Comparison of ENCODE assay signal across 25 mouse cellular contexts in genomic region chr9:63691960-63692359, GRCm38 (mm10).
DNase-seq lines count a peak whose midpoint lies in the region; ATAC-seq lines count a peak whose summit lies in the region.
"Had no signal": no experiment of that assay in that cellular context is flagged by ENCODE, and none has a peak within 500 bp of the region (broad histone marks: within the 10 kb centered on the region; RNA-seq: fewer than 3 reads in every experiment).

No protein-coding gene starts in this region.

- no peaks in the 10 kb centered on the region for H3K27me3 ChIP-seq in heart, embryonic 10.5 days (ENCODE audit: insufficient read depth, poor library complexity, severe bottlenecking)
- no peaks in the 10 kb centered on the region for H3K27me3 ChIP-seq in heart, embryonic 13.5 days (replicated peaks)
- H3K27me3 ChIP-seq in limb, embryonic 13.5 days = no peaks in the 10 kb centered on the region
- no peaks in the 10 kb centered on the region for H3K27me3 ChIP-seq in limb, embryonic 10.5 days (ENCODE audit: low read depth, poor library complexity, severe bottlenecking)
- H3K27me3 ChIP-seq in stomach, embryonic 16.5 days (ENCODE audit: control insufficient read depth, insufficient read depth, low read length) = no peaks in the 10 kb centered on the region
- H3K27me3 ChIP-seq: embryonic facial prominence, embryonic 12.5 days; embryonic facial prominence, embryonic 15.5 days; forebrain, embryonic 12.5 days; forebrain, embryonic 15.5 days; Patski had no signal

- no peak overlapping the region for H3K4me2 ChIP-seq in heart, embryonic 13.5 days
- H3K4me2 ChIP-seq in limb, embryonic 13.5 days (replicated peaks) = no peak overlapping the region
- no peak overlapping the region for H3K4me2 ChIP-seq in stomach, embryonic 16.5 days (ENCODE audit: low read depth, low read length)
- H3K4me2 ChIP-seq: embryonic facial prominence, embryonic 12.5 days; embryonic facial prominence, embryonic 15.5 days; forebrain, embryonic 12.5 days; forebrain, embryonic 15.5 days; hindbrain, embryonic 14.5 days had no signal

- 70% methylated on average over 2 of the region's 2 CpGs for WGBS in heart, embryonic 10.5 days
- WGBS in heart, embryonic 13.5 days = 37% methylated on average over 2 of the region's 2 CpGs
- WGBS in limb, embryonic 13.5 days = 43% methylated on average over 2 of the region's 2 CpGs
- WGBS in limb, embryonic 10.5 days = 87% methylated on average over 2 of the region's 2 CpGs
- WGBS in stomach, embryonic 16.5 days = 50% methylated on average over 2 of the region's 2 CpGs

- no peaks in the 10 kb centered on the region for H3K9me3 ChIP-seq in heart, embryonic 10.5 days
- no peaks in the 10 kb centered on the region for H3K9me3 ChIP-seq in heart, embryonic 13.5 days
- H3K9me3 ChIP-seq in limb, embryonic 13.5 days = no peaks in the 10 kb centered on the region
- no peaks in the 10 kb centered on the region for H3K9me3 ChIP-seq in limb, embryonic 10.5 days (replicated peaks)
- H3K9me3 ChIP-seq in stomach, embryonic 16.5 days (replicated peaks; ENCODE audit: control insufficient read depth, low read length) = no peaks in the 10 kb centered on the region
- H3K9me3 ChIP-seq: embryonic facial prominence, embryonic 15.5 days; forebrain, embryonic 12.5 days; forebrain, embryonic 15.5 days had no signal

- intact Hi-C loops in heart, postnatal 14 days (cut with DNase I) = no loop called here

- 0 out of 2 replicates have a peak overlapping the region, but pooled peaks have one; percentile 2 for H3K27ac ChIP-seq in heart, embryonic 10.5 days
- peak overlapping the region; percentile 21; the same call in 1 of the 2 replicates for H3K27ac ChIP-seq in heart, embryonic 13.5 days (replicated peaks)
- peak overlapping the region; percentile 33; the same call in 1 of the 2 replicates for H3K27ac ChIP-seq in limb, embryonic 13.5 days
- no peak overlapping the region for H3K27ac ChIP-seq in limb, embryonic 10.5 days
- no peak overlapping the region; the same call in 1 of the 2 replicates for H3K27ac ChIP-seq in stomach, embryonic 16.5 days (ENCODE audit: low read length)
- H3K27ac ChIP-seq: embryonic facial prominence, embryonic 12.5 days; embryonic facial prominence, embryonic 15.5 days; forebrain, embryonic 12.5 days; forebrain, embryonic 15.5 days; hindbrain, embryonic 14.5 days; hindbrain, postnatal 0 days had no signal

- no peak overlapping the region for H3K4me3 ChIP-seq in heart, embryonic 10.5 days
- H3K4me3 ChIP-seq in heart, embryonic 13.5 days = no peak overlapping the region
- no peak overlapping the region for H3K4me3 ChIP-seq in limb, embryonic 13.5 days
- no peak overlapping the region for H3K4me3 ChIP-seq in limb, embryonic 10.5 days
- no peak overlapping the region for H3K4me3 ChIP-seq in stomach, embryonic 16.5 days (replicated peaks; ENCODE audit: low read length)
- H3K4me3 ChIP-seq: embryonic facial prominence, embryonic 12.5 days; embryonic facial prominence, embryonic 15.5 days; forebrain, embryonic 12.5 days; forebrain, embryonic 15.5 days had no signal

- no peak for DNase-seq in heart, embryonic 10.5 days (ENCODE audit: low spot score)
- DNase-seq in heart, postnatal 4 days = no peak
- DNase-seq in heart, postnatal 14 days = no peak
- no peak for DNase-seq in limb, embryonic 10.5 days (ENCODE audit: low spot score)
- DNase-seq in cerebellum, postnatal 10 days = no peak
- DNase-seq: adrenal gland, postnatal 10 days; adrenal gland, postnatal 36 days; cerebellum, adult 18-20 months; cerebellum, adult 9-10 months; cerebellum, postnatal 25 days; gastrocnemius, postnatal 25 days; heart, adult 18-20 months; heart, postnatal 10 days had no signal

- ATAC-seq in heart, embryonic 13.5 days (ENCODE audit: extremely low read depth, insufficient number of reproducible peaks, low FRiP score, low TSS enrichment) = no peak
- ATAC-seq in limb, embryonic 13.5 days (ENCODE audit: low FRiP score, low read depth) = no peak
- 0 out of 2 replicates have a peak, but pooled peaks have one; percentile 56 for ATAC-seq in stomach, embryonic 16.5 days (ENCODE audit: insufficient read depth, low FRiP score)
- ATAC-seq: forebrain, embryonic 15.5 days; hindbrain, postnatal 0 days; inflammation-experienced regulatory T-cells, adult 6 months; intestine, embryonic 16.5 days; Patski had no signal

- H3K9ac ChIP-seq in heart, embryonic 13.5 days = no peak overlapping the region
- no peak overlapping the region for H3K9ac ChIP-seq in limb, embryonic 13.5 days
- H3K9ac ChIP-seq in stomach, embryonic 16.5 days (ENCODE audit: low read length) = no peak overlapping the region
- H3K9ac ChIP-seq: embryonic facial prominence, embryonic 12.5 days; embryonic facial prominence, embryonic 15.5 days; forebrain, embryonic 12.5 days; forebrain, embryonic 15.5 days; hindbrain, embryonic 14.5 days had no signal

- H3K4me1 ChIP-seq in heart, embryonic 10.5 days = peaks cover 19% of the 10 kb centered on the region
- peaks cover 39% of the 10 kb centered on the region for H3K4me1 ChIP-seq in heart, embryonic 13.5 days
- peaks cover 31% of the 10 kb centered on the region for H3K4me1 ChIP-seq in limb, embryonic 13.5 days
- peaks cover 26% of the 10 kb centered on the region for H3K4me1 ChIP-seq in limb, embryonic 10.5 days
- peaks cover 8% of the 10 kb centered on the region for H3K4me1 ChIP-seq in stomach, embryonic 16.5 days (ENCODE audit: control insufficient read depth, insufficient read depth, low read length)

- H3K36me3 ChIP-seq in heart, embryonic 10.5 days = peaks cover 14% of the 10 kb centered on the region
- peaks cover 5% of the 10 kb centered on the region; the same call in 1 of the 2 replicates for H3K36me3 ChIP-seq in heart, embryonic 13.5 days
- H3K36me3 ChIP-seq in limb, embryonic 13.5 days = peaks cover 15% of the 10 kb centered on the region
- H3K36me3 ChIP-seq in limb, embryonic 10.5 days = peaks cover 25% of the 10 kb centered on the region
- no peaks in the 10 kb centered on the region for H3K36me3 ChIP-seq in stomach, embryonic 16.5 days (ENCODE audit: control insufficient read depth, insufficient read depth, low read length)
- H3K36me3 ChIP-seq: embryonic facial prominence, embryonic 15.5 days; forebrain, embryonic 15.5 days had no signal

Comparison
In these comparisons a context has a peak if more than half of its experiments do, and no peak if none do; other contexts are left out.
1. H3K27ac ChIP-seq: peak in heart, embryonic 10.5 days (single experiment), heart, embryonic 13.5 days (single experiment) and limb, embryonic 13.5 days (single experiment); none in limb, embryonic 10.5 days (single experiment) and stomach, embryonic 16.5 days (single experiment).